Mouse (Mus musculus) hindbrain, postnatal 0 days (tissue): ENCODE measurements around the gene Ccpg1. TPM values are rescaled to one million over a fixed set of nuclear protein-coding genes. Genes with fewer than 3 reads are reported as not detected.

Experiments
- ATAC-seq: fragments of 200-750 bp; cut with Nextera tagmentation; 2 replicates; pipeline ENCODE4 v1.8.0; 2017; ENCODE audit warnings: mild to moderate bottlenecking, moderate TSS enrichment, moderate library complexity
- DNase-seq: peaks from one replicate; pipeline ENCODE4 v3.0.0-alpha.2; 2015; ENCODE audit warnings: low spot score
- H3K27ac ChIP-seq: fragments of 300-500 bp; sonication (generic); 2 replicates; pipeline ENCODE4 v1.5.1; 2014; ENCODE audit warnings: mild to moderate bottlenecking
- H3K27me3 ChIP-seq: fragments of 300-500 bp; sonication (generic); 2 replicates; pipeline ENCODE4 v1.6.1; 2014; ENCODE audit warnings: low read length, mixed read lengths; ENCODE audit not compliant: insufficient read depth
- H3K36me3 ChIP-seq: fragments of 300-500 bp; sonication (generic); 2 replicates; pipeline ENCODE4 v1.6.1; 2014; ENCODE audit warnings: low read length, mixed read lengths; ENCODE audit not compliant: insufficient read depth
- H3K4me1 ChIP-seq: fragments of 300-500 bp; sonication (generic); 2 replicates; pipeline ENCODE4 v1.6.1; 2014; ENCODE audit warnings: antibody characterized with exemption, low read length, mixed read lengths; ENCODE audit not compliant: insufficient read depth
- H3K4me2 ChIP-seq: fragments of 300-500 bp; sonication (generic); 2 replicates; pipeline ENCODE4 v1.6.1; 2014; ENCODE audit warnings: low read depth, mild to moderate bottlenecking, low read length, moderate library complexity, mixed read lengths
- H3K4me3 ChIP-seq: fragments of 300-500 bp; sonication (generic); 2 replicates; pipeline ENCODE4 v1.5.1; 2014; ENCODE audit warnings: low read length
- H3K9ac ChIP-seq: fragments of 300-500 bp; sonication (generic); replicated peaks from 2 replicates; pipeline ENCODE4 v1.6.1; 2014; ENCODE audit warnings: mild to moderate bottlenecking, low read length, moderate library complexity, mixed read lengths
- H3K9me3 ChIP-seq: fragments of 300-500 bp; sonication (generic); 2 replicates; pipeline ENCODE4 v1.6.1; 2016; ENCODE audit warnings: low read length, mixed read lengths
- CTCF ChIP-seq: IDR thresholded peaks from 2 replicates; pipeline ENCODE4 v1.5.1; 2016; ENCODE audit warnings: antibody characterized with exemption, control low read depth, low read depth
- WGBS: fragments of 180-500 bp; shearing (Covaris S2); extraction: QIAGEN DNeasy Blood & Tissue Kit; methylation state at CpG from one replicate; pipeline ENCODE4 v1.1.7; 2014; 5-methylcytosine and 5-hydroxymethylcytosine counted together
- polyA plus RNA-seq: library from polyadenylated mRNA; unstranded; fragments of >200 nt; fragmentation: Nextera tagmentation; extraction: Ambion mirVana; gene quantifications from 2 replicates; pipeline ENCODE4 v1.2.1, GENCODE M21; 2015
- total RNA-seq: library from RNA; depleted of rRNA; stranded (reverse); fragments of >200 nt; gene quantifications from 2 replicates; pipeline ENCODE4 v1.2.3, GENCODE M21; 2014

The Ccpg1 gene
- total and polyA plus RNA-seq, 2 experiments from 2014 or later: 15.0 to 42.7 TPM

DNA sequence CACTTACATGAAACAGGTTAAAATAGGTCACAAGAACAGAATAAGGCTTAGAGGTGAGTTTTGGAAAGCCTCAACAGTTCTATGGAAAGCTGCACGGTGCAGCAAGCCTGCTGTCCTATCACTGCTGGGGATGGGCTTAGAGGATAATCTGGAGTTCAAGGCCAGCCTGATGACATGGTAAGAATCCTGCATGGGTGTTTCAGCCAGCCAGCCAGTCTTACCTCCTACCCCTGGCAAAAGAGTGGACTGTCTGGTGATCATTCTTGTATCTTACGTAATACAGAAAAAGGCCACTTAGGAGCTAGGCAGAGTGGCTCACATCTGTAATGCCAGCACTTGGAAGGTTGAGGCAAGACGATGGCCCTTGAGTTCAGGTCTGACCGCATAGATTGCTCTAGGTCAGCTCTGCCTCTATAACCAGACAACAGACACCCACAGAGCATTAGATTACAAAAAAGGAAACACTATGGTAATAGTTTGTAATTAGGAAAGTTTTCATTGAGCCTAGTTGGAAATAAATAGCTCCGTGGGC lies 35.4 kb downstream of the Ccpg1 start:
- peaks cover 48% of the 10 kb centered on the region for H3K36me3 ChIP-seq
- H3K27ac ChIP-seq: no peak overlapping the region
- H3K4me1 ChIP-seq: no peaks in the 10 kb centered on the region
- ATAC-seq: no peak
- no peak overlapping the region for H3K9ac ChIP-seq
- H3K4me3 ChIP-seq: no peak overlapping the region
- H3K9me3 ChIP-seq: no peaks in the 10 kb centered on the region
- TF ChIP-seq CTCF: no peak
- H3K27me3 ChIP-seq: no peaks in the 10 kb centered on the region
- H3K4me2 ChIP-seq: no peak overlapping the region
- 94% methylated on average over 5 of the region's 5 CpGs for WGBS
- DNase-seq: no peak

DNA sequence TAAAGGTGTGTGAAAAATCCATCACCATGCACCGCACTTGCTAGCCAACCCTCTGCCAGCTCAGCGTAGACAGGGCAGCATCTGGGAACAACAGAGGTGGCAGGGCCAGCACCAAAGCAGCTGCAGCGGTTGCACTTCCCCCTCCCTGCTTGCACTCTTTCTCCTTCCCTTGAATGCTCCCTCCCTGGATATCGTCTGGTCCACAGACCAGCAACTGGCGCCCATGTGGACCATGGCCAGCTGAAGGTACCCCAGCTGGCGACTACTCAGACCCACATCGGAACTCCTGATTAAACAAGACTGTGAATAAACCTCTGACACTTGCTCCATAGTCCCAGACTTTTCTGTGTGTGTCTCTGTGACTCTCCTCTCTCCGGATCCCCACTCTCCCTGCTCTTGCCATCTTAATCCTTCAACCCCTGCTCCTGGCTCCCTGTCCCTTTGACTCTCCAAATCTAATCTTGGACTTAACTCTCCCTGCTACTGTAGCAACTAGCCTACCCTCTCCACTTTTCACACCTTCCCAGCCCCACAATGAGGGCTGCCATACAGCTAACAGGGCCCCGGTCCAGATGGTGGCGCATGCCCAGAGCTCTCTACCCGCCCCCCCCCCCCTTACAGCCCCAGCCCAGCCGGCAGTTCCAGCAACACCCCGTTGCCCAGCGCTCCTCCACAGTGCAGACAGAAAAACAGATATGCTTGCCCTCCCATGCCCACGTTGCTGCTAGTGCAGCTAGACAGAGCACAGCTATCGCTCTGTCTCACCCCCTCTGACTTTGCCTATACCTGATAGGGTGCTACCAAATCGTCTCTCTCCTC lies 40.8 kb downstream of the Ccpg1 start:
- peak; percentile 88 for ATAC-seq
- Histone ChIP-seq H3K4me1 (no peaks in the 10 kb centered on the region), H3K4me2 (peak overlapping the region; percentile 38), H3K36me3 (peaks cover 12% of the 10 kb centered on the region), H3K9me3 (no peaks in the 10 kb centered on the region), H3K9ac (no peak overlapping the region), H3K4me3 (no peak overlapping the region), H3K27ac (peak overlapping the region; percentile 48), H3K27me3 (no peaks in the 10 kb centered on the region)
- WGBS: 15% methylated on average over 16 of the region's 17 CpGs
- DNase-seq: peak; percentile 57
- TF ChIP-seq CTCF: no peak

DNA sequence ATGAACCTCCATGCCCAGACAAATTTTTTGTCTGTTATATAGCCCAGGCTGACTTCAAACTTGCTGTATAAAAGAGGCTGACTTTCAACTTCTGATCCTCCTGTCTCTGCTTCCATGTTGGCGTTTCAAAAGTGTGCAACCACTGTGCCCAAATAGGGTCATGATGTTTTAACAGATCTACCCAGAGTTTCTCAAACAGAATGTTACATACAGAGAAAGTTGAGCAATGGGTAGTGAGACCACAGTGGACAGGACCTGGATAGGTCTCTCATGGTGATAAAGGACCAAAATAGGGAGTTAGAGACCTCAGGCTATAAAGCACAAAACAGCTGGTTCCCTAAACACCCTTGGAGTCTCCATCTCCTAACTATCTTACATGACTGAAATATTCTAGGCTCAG lies 45.2 kb downstream of the Ccpg1 start:
- Histone ChIP-seq H3K4me2 (no peak overlapping the region), H3K27ac (no peak overlapping the region)
- WGBS: 88% methylated on average over 1 of the region's 1 CpGs

DNA sequence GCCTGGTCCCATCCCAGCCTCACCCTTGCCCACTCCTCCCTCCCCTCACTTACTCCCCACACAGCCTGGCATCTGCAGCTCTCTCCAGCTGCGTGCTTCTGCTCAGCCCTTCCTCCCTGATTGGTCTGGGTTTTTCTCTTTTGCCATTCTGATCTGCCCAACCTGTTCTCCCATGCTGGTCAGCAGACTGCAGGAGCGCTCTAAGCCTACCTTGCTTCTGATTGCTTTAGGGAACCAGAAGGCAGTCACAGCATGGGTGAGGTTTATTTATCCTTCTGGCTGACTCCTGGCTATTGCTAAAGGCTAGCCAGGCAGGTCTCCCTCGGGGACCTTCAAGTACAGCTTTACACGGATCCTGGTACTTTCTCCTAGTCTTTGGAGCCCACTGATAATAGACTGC lies 46.2 kb downstream of the Ccpg1 start:
- no peak overlapping the region for H3K4me3 ChIP-seq
- H3K27me3 ChIP-seq: no peaks in the 10 kb centered on the region
- DNase-seq (no peak), ATAC-seq (no peak)
- 74% methylated on average over 4 of the region's 4 CpGs for WGBS
- no peak for TF ChIP-seq CTCF
- no peaks in the 10 kb centered on the region for H3K4me1 ChIP-seq
- no peaks in the 10 kb centered on the region for H3K9me3 ChIP-seq
- H3K27ac ChIP-seq: no peak overlapping the region
- no peak overlapping the region for H3K4me2 ChIP-seq
- H3K36me3 ChIP-seq: peaks cover 16% of the 10 kb centered on the region
- no peak overlapping the region for H3K9ac ChIP-seq

More for the DNA sequence above, 45.2 kb downstream of the Ccpg1 start:
- ATAC-seq: no peak
- Histone ChIP-seq H3K9me3 (no peaks in the 10 kb centered on the region), H3K36me3 (peaks cover 16% of the 10 kb centered on the region), H3K4me3 (no peak overlapping the region), H3K4me1 (no peaks in the 10 kb centered on the region), H3K27me3 (no peaks in the 10 kb centered on the region), H3K9ac (no peak overlapping the region)
- no peak for TF ChIP-seq CTCF
- no peak for DNase-seq

DNA sequence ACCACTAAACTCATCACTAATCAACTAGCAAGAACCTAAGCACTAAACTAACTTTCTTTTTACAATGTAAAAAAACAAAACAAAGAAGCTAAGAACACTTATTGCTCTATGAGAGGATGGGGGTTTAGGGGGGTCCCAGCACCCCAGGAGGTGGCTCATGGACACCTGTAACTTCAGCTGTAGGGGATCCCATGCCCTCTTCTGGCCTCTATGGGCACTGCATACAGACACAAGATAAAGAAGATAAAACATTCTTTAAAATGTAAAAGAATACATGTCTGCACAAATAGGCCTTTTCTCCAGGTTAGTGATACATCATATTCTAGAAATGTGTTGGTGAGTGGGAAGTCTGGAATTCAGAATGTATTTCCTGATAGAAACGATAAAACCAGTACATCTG lies 48.2 kb downstream of the Ccpg1 start:
- Histone ChIP-seq H3K9me3 (no peaks in the 10 kb centered on the region), H3K27me3 (no peaks in the 10 kb centered on the region), H3K9ac (no peak overlapping the region), H3K36me3 (peaks cover 15% of the 10 kb centered on the region), H3K27ac (no peak overlapping the region), H3K4me2 (no peak overlapping the region), H3K4me1 (no peaks in the 10 kb centered on the region), H3K4me3 (no peak overlapping the region)
- WGBS: 96% methylated on average over 1 of the region's 1 CpGs
- no peak for ATAC-seq
- DNase-seq: no peak
- peak; percentile 31 for TF ChIP-seq CTCF

DNA sequence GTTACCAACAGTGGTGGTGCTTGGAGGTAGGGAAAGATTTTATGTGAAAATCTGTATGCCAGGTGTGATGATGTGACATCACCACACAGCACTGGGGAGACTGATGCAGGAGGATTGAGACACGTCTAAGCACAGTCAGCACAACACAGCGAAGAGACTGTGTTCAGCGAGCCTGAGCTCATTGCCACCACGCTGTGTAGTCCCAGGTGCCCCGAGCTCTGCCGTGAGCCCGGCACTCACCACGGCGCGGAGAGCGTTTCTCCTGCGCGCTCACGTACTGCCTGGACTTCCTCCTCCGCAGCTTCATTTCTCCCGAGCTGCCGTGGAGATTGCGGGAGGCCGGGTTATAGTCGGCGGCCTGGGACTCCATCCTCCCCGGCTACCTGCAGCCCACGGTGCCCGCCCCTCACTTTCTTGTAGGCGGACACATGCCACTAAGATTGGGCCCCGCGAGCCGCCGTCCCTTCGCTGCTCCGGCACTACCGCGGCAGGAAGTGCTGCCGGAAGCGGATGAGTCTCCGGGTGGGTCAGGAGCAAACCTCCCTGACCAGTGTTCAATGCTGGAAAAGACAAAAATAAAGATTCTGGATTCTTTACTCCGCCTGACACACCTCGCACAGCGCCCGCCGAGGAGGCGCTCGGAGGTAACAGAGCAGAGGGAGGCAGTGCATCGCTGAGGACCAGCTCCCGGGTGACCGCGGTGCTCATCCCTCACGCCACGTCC lies 54.2 kb downstream of the Ccpg1 start:
- 0 out of 2 replicates have a peak, but pooled peaks cover 2% of the 10 kb centered on the region for H3K4me1 ChIP-seq
- WGBS: under 1% methylated on average over 49 of the region's 49 CpGs
- peaks cover 2% of the 10 kb centered on the region; the same call in 1 of the 2 replicates for H3K36me3 ChIP-seq
- peak; percentile 94 for DNase-seq
- no peak for TF ChIP-seq CTCF
- peak overlapping the region; percentile 88 for H3K27ac ChIP-seq
- H3K27me3 ChIP-seq: no peaks in the 10 kb centered on the region
- H3K4me2 ChIP-seq: peak overlapping the region; percentile 84
- peak; percentile 91 for ATAC-seq
- H3K4me3 ChIP-seq: peak overlapping the region; percentile 84
- H3K9me3 ChIP-seq: no peaks in the 10 kb centered on the region
- peak overlapping the region; percentile 85 for H3K9ac ChIP-seq
